Mouse (Mus musculus) small intestine, adult 2 months (tissue): ENCODE measurements around the gene Frem2.

Experiments
- CTCF ChIP-seq: fragments of 200-500 bp; IDR thresholded peaks from 2 replicates; pipeline ENCODE4 v1.5.1; 2012; ENCODE audit warnings: low read depth, mild to moderate bottlenecking, control low read depth, inconsistent platforms, low read length, moderate library complexity, mixed read lengths; ENCODE audit not compliant: insufficient replicate concordance, insufficient read length; ENCODE audit errors: extremely low read depth
- POLR2A ChIP-seq: fragments of 200-500 bp; IDR thresholded peaks from 2 replicates; pipeline ENCODE4 v1.6.1; 2012; ENCODE audit warnings: low read depth, mild to moderate bottlenecking, control low read depth, inconsistent platforms, low read length, moderate library complexity

DNA sequence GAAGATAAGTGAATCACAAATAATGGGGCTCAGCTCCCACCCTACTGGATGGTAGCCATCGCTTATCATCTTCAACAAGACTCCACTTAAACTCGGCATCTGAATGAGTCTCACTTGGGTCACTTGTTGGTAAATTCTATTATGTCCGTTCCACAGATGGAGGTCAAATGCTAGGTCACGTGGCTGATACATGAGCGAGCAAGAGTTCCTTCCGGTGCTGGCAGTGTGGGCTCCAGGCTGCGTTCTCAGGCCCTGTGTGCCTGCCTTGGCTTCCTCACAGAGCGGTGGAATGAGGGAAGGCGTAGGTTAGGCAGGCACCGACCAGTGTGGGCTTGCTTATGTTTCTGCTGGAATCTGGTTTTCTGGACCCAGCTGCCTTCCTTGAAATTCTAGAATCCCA is 170.6 kb downstream of the Frem2 start:
- no peak for TF ChIP-seq POLR2A
- TF ChIP-seq CTCF, result no peak
